Mouse (Mus musculus): Measurements from ENCODE around the gene Dnm3.

DNA sequence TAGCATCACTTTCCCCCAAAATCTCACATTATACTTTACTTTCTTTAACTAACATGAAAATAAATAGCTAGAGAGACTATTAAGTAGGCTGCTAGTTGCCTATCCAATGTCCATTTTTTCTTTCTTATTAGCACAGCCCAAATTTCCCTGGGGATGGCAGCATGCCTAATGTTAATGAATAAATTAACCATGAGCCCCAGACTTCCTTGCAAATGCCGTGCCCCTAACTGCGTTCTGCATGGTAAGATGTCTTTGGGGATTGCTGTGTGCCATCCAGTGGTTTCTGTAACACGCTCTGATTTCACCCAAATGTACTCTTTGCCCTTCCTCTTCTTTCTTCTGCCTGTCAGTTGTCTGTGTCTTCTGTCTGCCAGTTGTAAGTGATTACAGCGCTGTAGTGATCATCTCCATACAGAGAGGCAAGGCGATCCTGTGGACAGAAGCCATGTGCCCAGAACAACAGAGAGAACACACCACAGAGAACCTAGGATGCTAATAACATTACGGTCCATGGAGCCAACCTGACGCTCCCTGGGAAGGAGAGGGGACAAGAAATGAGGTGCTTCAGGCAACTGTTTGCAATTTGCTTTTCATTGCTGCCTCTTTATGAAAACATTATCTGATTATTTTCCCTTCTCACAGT, 64.9 kb downstream of the Dnm3 start:
- no peak for TF ChIP-seq CTCF (IDR thresholded peaks at IDR 0.05; ENCODE audit: extremely low read depth, insufficient read depth, low read length)
- no peak for TF ChIP-seq POLR2A (IDR thresholded peaks at IDR 0.05; ENCODE audit: extremely low read depth, insufficient read depth, low read length)
